Mouse (Mus musculus) urinary bladder, postnatal 14 days (tissue): ENCODE measurements at regions not wholly inside any gene's neighbourhood (a gene's known extent, or its start where the extent isn't known, plus 50 kb on each side); places are given as distances from the start of the nearest gene placed in this dataset.

Experiments used
- DNase-seq: peaks from one replicate; pipeline ENCODE4 v3.0.0; 2021; ENCODE audit warnings: low spot score

DNA sequence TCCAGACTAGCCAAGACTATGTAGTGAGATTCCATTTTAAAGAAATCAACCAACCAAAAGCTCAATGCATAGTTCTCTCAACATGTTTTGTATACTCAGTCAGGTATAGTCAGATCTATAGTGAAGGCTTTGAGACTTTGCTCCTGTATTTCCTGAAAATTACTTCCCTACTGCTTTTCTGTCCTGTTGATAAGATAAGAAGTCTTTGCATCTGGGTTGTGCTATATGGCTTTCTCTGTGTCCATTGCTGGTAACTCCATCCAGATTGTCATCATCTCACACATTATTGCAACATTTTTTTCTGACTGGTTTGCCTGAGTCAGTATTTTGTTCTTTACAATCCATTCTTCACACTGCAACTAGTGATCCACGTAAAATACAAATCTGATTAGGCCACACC is 74.0 kb downstream of the Agtr2 start:
- DNase-seq = no peak

DNA sequence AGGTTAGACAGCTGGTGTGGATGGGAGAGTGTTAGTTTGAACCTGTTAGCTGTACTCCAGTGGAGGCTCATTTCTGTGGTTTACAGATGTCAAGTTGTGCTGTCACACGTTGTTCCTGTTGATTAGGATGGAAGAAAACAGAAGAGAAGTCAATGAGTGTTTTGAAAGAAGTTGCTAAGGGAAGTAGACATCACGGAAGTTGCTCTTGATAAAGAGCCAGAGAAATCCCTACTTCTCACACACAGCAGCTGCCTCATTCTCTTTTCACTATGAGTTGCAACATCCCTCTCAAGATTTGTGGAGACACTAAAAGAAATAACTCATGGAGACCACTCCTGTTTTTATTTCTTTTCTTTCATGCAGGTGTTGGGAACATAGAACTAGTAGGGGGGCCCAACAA is 82.3 kb downstream of the Agtr2 start:
- no peak for DNase-seq

DNA sequence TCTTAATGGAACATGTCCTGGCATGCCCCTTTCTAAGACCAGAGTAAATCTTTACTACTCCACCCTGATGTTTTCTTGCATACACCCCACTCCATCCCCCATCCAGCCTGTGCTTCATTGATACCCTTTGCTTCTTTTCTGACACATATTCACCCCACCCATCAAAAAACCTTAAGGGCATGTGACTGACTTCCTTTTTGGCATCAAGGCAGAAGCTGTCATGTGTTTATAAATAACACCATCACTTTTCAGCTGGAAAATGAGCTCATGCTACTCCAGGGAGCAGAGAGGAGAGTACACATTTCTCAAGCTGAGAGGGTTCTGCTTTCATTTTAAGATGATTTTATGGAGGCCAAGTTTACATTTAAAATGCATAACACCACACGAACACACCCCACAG is 83.2 kb downstream of the Agtr2 start:
- peak; percentile 7 for DNase-seq

DNA sequence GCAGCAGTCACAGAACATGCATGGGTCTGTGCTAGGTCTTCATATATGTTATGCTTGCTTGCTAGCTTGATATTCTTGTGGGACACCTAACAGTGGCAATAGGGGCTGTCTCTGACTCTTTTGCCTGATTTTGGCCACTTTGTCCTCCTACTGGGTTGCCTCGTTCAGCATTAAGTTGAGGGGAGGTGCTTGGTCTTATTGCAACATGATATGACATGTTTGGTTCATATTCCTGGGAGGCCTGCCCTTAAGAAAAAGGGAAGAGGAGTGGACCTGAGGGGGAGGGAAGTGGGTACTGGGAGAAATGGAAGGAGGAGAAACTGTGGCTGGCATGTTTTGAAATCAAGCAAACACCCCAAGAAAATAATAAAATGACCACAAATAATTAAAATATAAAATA is 83.6 kb downstream of the Agtr2 start:
- no peak for DNase-seq

DNA sequence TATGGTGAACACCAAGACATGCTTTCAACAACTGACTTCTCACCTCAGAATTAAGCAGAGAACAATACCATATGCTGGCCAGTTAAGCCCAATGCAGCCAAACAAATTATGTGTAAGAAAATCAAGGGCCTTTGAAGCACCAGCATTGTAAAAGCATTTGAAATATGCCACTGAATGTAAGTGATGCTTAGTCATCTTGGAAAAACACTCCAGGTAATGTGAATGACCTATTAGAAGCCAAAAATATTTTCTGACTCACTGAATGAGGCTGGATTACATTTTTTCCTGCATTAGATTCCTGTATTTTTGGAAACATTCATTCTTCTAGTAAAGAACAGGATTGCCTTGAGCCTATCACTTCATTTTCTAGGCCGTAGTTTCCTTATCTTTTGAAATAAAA is 95.6 kb downstream of the Agtr2 start:
- DNase-seq = no peak

DNA sequence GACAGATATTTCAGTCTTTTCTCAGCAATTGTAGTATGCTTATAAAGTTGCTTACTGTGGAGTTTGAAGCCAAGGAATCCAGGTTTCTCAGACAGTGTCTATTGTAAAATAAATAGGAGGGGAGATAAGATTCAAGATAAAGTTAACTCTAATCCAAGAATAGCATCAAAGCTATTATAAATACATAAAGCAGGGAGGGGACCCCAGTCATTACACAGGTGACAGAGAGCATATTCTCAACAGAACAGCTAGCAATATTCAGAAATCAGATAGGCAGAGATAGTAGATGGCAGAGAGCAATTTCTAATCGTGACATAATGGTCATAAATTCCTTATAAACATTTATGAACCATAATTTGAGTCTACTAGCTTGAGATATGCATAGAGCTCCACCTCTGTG is 101.7 kb downstream of the Agtr2 start:
- no peak for DNase-seq

DNA sequence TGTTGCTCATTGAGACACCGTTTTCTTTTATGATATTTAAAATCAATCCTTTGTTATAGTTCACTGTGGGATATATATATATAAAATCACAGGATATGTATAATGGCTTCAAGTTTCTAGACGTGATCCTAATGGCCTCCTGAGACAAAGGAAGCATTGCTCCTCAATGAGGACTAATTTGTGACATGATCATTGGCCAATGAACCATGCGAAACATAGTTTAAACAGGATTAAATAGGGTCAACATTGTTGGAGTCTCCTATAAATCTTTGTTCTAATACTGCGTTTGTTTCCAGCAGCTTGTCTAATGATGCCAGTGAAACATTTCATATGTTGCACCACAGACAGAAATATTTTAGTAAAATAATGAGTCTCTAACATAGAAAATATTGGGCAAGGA is 105.5 kb downstream of the Agtr2 start:
- no peak for DNase-seq
